Mouse (Mus musculus) liver, embryonic 11.5 days (tissue): ENCODE data around the gene Abca5. TPM values are rescaled to one million over a fixed set of nuclear protein-coding genes. Genes with fewer than 3 reads are reported as not detected.
"Not testable (repeated sequence)": the region's sequence is repeated elsewhere in the genome, so short reads cannot be mapped to it uniquely, and the experiment has no call there.

ENCODE experiments used
- ATAC-seq: fragments of 200-750 bp; cut with Nextera tagmentation; replicated peaks from 2 replicates; pipeline ENCODE4 v1.8.0; 2017; ENCODE audit warnings: moderate number of reproducible peaks, mild to moderate bottlenecking, moderate TSS enrichment, moderate library complexity; ENCODE audit not compliant: low FRiP score
- DNase-seq: peaks from one replicate; pipeline ENCODE4 v3.0.0-alpha.2; 2017; ENCODE audit warnings: low spot score
- H3K27ac ChIP-seq: fragments of 300-500 bp; sonication (generic); 2 replicates; pipeline ENCODE4 v1.5.1; 2014; ENCODE audit warnings: mild to moderate bottlenecking, low read depth, low read length, control low read depth
- H3K27me3 ChIP-seq: fragments of 300-500 bp; sonication (generic); replicated peaks from 2 replicates; pipeline ENCODE4 v1.6.1; 2014; ENCODE audit warnings: low read length, mixed read lengths; ENCODE audit not compliant: control insufficient read depth, insufficient read depth
- H3K36me3 ChIP-seq: fragments of 300-500 bp; sonication (generic); 2 replicates; pipeline ENCODE4 v1.6.1; 2014; ENCODE audit warnings: mild to moderate bottlenecking, low read length, moderate library complexity, mixed read lengths; ENCODE audit not compliant: control insufficient read depth, insufficient read depth
- H3K4me1 ChIP-seq: fragments of 300-500 bp; sonication (generic); replicated peaks from 2 replicates; pipeline ENCODE4 v1.6.1; 2014; ENCODE audit warnings: low read length, mixed read lengths; ENCODE audit not compliant: control insufficient read depth, insufficient read depth
- H3K4me2 ChIP-seq: fragments of 300-500 bp; sonication (generic); 2 replicates; pipeline ENCODE4 v1.6.1; 2014; ENCODE audit warnings: mild to moderate bottlenecking, control low read depth, moderate library complexity
- H3K4me3 ChIP-seq: fragments of 300-500 bp; sonication (generic); 2 replicates; pipeline ENCODE4 v1.5.1; 2014; ENCODE audit warnings: low read depth, low read length, control low read depth
- H3K9ac ChIP-seq: fragments of 300-500 bp; sonication (generic); 2 replicates; pipeline ENCODE4 v1.6.1; 2014; ENCODE audit warnings: low read depth, low read length, control low read depth
- H3K9me3 ChIP-seq: fragments of 300-500 bp; sonication (generic); 2 replicates; pipeline ENCODE4 v1.6.1; 2016; ENCODE audit warnings: low read length, inconsistent platforms, mixed read lengths; ENCODE audit not compliant: control insufficient read depth
- WGBS: fragments of 180-500 bp; shearing (Covaris S2); extraction: QIAGEN DNeasy Blood & Tissue Kit; methylation state at CpG from one replicate; pipeline ENCODE4 v1.1.7; 2014; 5-methylcytosine and 5-hydroxymethylcytosine counted together
- polyA plus RNA-seq: library from polyadenylated mRNA; unstranded; fragments of >200 nt; fragmentation: Nextera tagmentation; extraction: Ambion mirVana; gene quantifications from 2 replicates; pipeline ENCODE4 v1.2.1, GENCODE M21; 2014

Abca5 gene
- polyA plus RNA-seq, 1 experiment from 2014 or later: 1.5 TPM

- no peak for DNase-seq
- Histone ChIP-seq H3K9ac (no peak overlapping the region), H3K4me1 (peaks cover 4% of the 10 kb centered on the region; the same call in 1 of the 2 replicates), H3K27me3 (no peaks in the 10 kb centered on the region), H3K4me2 (no peak overlapping the region), H3K27ac (no peak overlapping the region), H3K36me3 (no peaks in the 10 kb centered on the region), H3K9me3 (no peaks in the 10 kb centered on the region), H3K4me3 (no peak overlapping the region)
- WGBS: 83% methylated on average over 13 of the region's 13 CpGs
- no peak for ATAC-seq
Observed at GRCm38 (mm10) chr11:110367638-110368037, 30.1 kb upstream of the Abca5 start.

- DNase-seq (no peak), ATAC-seq (no peak)
- H3K9me3 ChIP-seq: no peaks in the 10 kb centered on the region
- 68% methylated on average over 3 of the region's 3 CpGs for WGBS
- no peak overlapping the region for H3K27ac ChIP-seq
- H3K4me3 ChIP-seq: no peak overlapping the region
- H3K4me2 ChIP-seq: no peak overlapping the region
- H3K4me1 ChIP-seq: peaks cover 4% of the 10 kb centered on the region; the same call in 1 of the 2 replicates
- no peak overlapping the region for H3K9ac ChIP-seq
- no peaks in the 10 kb centered on the region for H3K27me3 ChIP-seq
- H3K36me3 ChIP-seq: no peaks in the 10 kb centered on the region
Observed at GRCm38 (mm10) chr11:110366902-110367301, 29.4 kb upstream of the Abca5 start.

GRCm38 (mm10) chr11:110365016-110365415 lies 27.5 kb upstream of the Abca5 start:
- no peak for DNase-seq
- WGBS: 71% methylated on average over 3 of the region's 3 CpGs

GRCm38 (mm10) chr11:110357756-110358551 lies 20.4 kb upstream of the Abca5 start:
- H3K27ac ChIP-seq: no peak overlapping the region
- H3K9ac ChIP-seq: no peak overlapping the region
- H3K9me3 ChIP-seq: no peaks in the 10 kb centered on the region
- WGBS: 63% methylated on average over 16 of the region's 16 CpGs
- no peaks in the 10 kb centered on the region for H3K27me3 ChIP-seq
- no peak overlapping the region for H3K4me2 ChIP-seq
- DNase-seq (no peak), ATAC-seq (no peak)
- no peaks in the 10 kb centered on the region for H3K36me3 ChIP-seq
- H3K4me1 ChIP-seq: no peaks in the 10 kb centered on the region
- no peak overlapping the region for H3K4me3 ChIP-seq

More at GRCm38 (mm10) chr11:110365016-110365415, 27.5 kb upstream of the Abca5 start:
- H3K4me2 ChIP-seq: no peak overlapping the region
- ATAC-seq: 0 out of 2 replicates have a peak, but pooled peaks have one; percentile 32
- H3K4me3 ChIP-seq: no peak overlapping the region
- H3K9me3 ChIP-seq: no peaks in the 10 kb centered on the region
- H3K27ac ChIP-seq: no peak overlapping the region
- no peaks in the 10 kb centered on the region for H3K27me3 ChIP-seq
- H3K9ac ChIP-seq: no peak overlapping the region
- H3K36me3 ChIP-seq: no peaks in the 10 kb centered on the region
- H3K4me1 ChIP-seq: peaks cover 4% of the 10 kb centered on the region; the same call in 1 of the 2 replicates

DNA sequence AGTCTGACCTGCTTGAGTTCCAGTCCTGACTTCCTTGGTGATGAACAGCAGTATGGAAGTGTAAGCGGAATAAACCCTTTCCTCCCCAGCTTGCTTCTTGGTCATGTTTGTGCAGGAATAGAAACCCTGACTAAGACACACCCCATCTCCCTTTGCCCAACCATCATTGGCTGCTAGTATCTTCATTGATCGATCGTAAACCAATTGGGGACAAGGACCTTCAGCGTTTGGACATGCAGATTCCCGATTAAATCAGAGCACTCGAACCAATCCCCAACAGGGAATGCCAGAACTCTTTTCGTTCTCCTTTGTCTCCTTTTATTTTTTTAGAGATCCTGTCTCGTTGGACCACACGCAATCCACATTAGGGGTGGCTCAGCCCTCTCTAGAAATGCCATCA lies 17.6 kb upstream of the Abca5 start:
- not testable (repeated sequence) for DNase-seq, H3K9me3 ChIP-seq, H3K36me3 ChIP-seq, H3K27ac ChIP-seq, H3K4me2 ChIP-seq, H3K4me1 ChIP-seq, H3K9ac ChIP-seq, H3K27me3 ChIP-seq, H3K4me3 ChIP-seq, ATAC-seq
- WGBS: 81% methylated on average over 9 of the region's 9 CpGs

DNA sequence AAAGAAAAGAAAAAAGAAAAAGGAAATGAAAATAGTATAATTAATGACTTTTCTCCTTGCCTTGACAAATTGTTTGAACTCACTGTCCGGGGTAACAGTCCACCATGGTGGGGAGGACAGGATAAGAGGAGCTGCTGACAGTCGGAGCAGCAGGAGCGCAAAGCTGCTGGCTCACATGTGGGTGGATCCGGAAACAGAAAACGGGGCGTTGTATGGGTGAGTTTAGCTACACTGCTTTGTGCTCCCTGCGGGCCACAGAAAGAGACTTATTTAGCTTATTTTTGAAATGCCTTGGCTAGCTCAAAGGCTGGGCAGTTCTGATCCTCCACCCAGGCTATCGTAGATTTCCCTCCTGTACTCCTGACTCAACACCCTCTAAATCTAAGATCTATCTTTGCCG lies 16.7 kb upstream of the Abca5 start:
- no peaks in the 10 kb centered on the region for H3K36me3 ChIP-seq
- no peak overlapping the region for H3K27ac ChIP-seq
- H3K4me3 ChIP-seq: no peak overlapping the region
- H3K4me1 ChIP-seq: no peaks in the 10 kb centered on the region
- H3K9ac ChIP-seq: no peak overlapping the region
- no peak for DNase-seq
- H3K4me2 ChIP-seq: no peak overlapping the region
- WGBS: 64% methylated on average over 9 of the region's 9 CpGs
- H3K9me3 ChIP-seq: no peaks in the 10 kb centered on the region
- no peaks in the 10 kb centered on the region for H3K27me3 ChIP-seq
- no peak for ATAC-seq

- Histone ChIP-seq H3K9ac (no peak overlapping the region), H3K9me3 (no peaks in the 10 kb centered on the region), H3K4me1 (no peaks in the 10 kb centered on the region), H3K36me3 (no peaks in the 10 kb centered on the region), H3K27me3 (no peaks in the 10 kb centered on the region), H3K4me3 (no peak overlapping the region), H3K4me2 (no peak overlapping the region), H3K27ac (no peak overlapping the region)
- WGBS: 75% methylated on average over 2 of the region's 2 CpGs
- no peak for DNase-seq
- no peak for ATAC-seq
Observed at GRCm38 (mm10) chr11:110348170-110348569, 10.7 kb upstream of the Abca5 start.

DNA sequence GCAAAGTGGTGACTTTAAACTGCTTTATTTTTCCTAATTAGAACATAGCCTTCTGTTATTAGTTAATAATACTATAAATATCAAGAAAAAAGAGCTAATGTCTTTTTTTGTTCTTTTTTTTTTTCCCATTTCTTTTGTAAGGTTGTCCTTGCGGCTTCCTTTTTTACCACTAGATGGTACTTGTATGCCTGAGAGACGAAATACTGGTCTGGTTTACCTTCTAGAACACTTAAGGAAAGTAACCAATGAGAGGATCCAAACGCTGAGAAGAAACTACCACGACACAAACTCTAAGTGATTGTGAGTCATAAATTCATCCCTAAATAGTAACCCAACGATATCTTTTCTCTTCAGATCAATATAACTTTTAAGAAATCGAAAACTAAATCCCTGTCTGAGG lies 10.3 kb upstream of the Abca5 start:
- H3K36me3 ChIP-seq: no peaks in the 10 kb centered on the region
- no peaks in the 10 kb centered on the region for H3K9me3 ChIP-seq
- DNase-seq (no peak), ATAC-seq (no peak)
- 54% methylated on average over 6 of the region's 6 CpGs for WGBS
- no peak overlapping the region for H3K4me3 ChIP-seq
- no peak overlapping the region for H3K4me2 ChIP-seq
- H3K4me1 ChIP-seq: no peaks in the 10 kb centered on the region
- no peak overlapping the region for H3K27ac ChIP-seq
- H3K9ac ChIP-seq: no peak overlapping the region
- H3K27me3 ChIP-seq: no peaks in the 10 kb centered on the region

DNA sequence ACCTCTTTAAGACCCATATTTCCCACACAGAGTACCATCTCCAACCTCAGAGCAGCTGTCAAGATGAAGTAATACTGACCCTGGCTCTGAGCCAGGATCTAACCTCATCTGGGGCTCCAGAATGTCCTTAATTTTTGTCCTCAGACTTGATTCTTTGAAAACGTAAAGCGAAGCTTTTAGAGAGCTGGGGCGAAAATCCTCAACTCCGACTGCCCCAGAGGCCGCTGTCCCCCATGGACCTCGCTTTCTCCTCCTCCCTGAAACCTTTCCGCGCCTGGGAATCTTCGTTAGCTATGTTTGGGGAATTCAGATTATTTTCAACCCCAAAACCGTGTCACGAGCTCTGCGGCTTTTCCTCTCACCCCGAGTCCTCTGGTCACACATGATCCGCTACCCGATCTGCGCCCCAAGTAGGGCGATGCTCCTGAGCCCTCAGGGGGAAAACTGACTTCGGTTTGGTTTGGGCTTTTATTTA lies 665 bp downstream of the Abca5 start:
- peak overlapping the region; percentile 61 for H3K4me3 ChIP-seq
- ATAC-seq (peak; percentile 6; the same call in 1 of the 2 replicates), DNase-seq (peak; percentile 54)
- H3K27ac ChIP-seq: no peak overlapping the region
- peak overlapping the region; percentile 47 for H3K9ac ChIP-seq
- peaks cover 2% of the 10 kb centered on the region; the same call in 1 of the 2 replicates for H3K4me1 ChIP-seq
- peaks cover 16% of the 10 kb centered on the region for H3K27me3 ChIP-seq
- peak overlapping the region; percentile 92 for H3K4me2 ChIP-seq
- WGBS: 1% methylated on average over 18 of the region's 18 CpGs
- no peaks in the 10 kb centered on the region for H3K36me3 ChIP-seq
- H3K9me3 ChIP-seq: no peaks in the 10 kb centered on the region
